In genomic region chr15:99000535-99001283, GRCm38 (mm10) we compare ENCODE assay signal across 9 mouse cellular contexts. TPM values are rescaled to one million over a fixed set of nuclear protein-coding genes. Genes with fewer than 3 reads are reported as not detected.
DNase-seq lines count a peak whose midpoint lies in the region; ATAC-seq and TF ChIP-seq lines count a peak whose summit lies in the region.
"Had no signal": no experiment of that assay in that cellular context is flagged by ENCODE, and none has a peak within 500 bp of the region (broad histone marks: within the 10 kb centered on the region; RNA-seq: fewer than 3 reads in every experiment).

No protein-coding gene starts in this region.

- CTCF ChIA-PET in Patski (lab: Charles Lee), result interaction anchor here (0.8 to 2.3 kb wide), 17 partner anchors 9 to 198 kb away, joined by 3 to 10 read pairs (median 4); partner anchors contain the start of genes Dnajc22 and Tuba1c

- in situ Hi-C loops in Patski (cut with MboI; ENCODE audit: low pct_unique_long_range_greater_than_20kb), result loop anchor here (5.0 kb wide), 1 partner anchor 97 kb away; no protein-coding TSS in a partner anchor

- no peak overlapping the region for H3K4me3 ChIP-seq in embryonic facial prominence, embryonic 14.5 days (ENCODE audit: low read depth, low read length)
- H3K4me3 ChIP-seq in hindbrain, embryonic 13.5 days, result no peak overlapping the region
- peak overlapping the region; percentile 24; the same call in 1 of the 2 replicates for H3K4me3 ChIP-seq in limb, embryonic 13.5 days
- H3K4me3 ChIP-seq in midbrain, embryonic 13.5 days (replicated peaks), result no peak overlapping the region

- no peak overlapping the region; the same call in 1 of the 2 replicates for H3K9ac ChIP-seq in embryonic facial prominence, embryonic 14.5 days (ENCODE audit: low read depth, low read length)
- H3K9ac ChIP-seq in hindbrain, embryonic 13.5 days, result 0 out of 2 replicates have a peak overlapping the region, but pooled peaks have one; percentile 9
- no peak overlapping the region; the same call in 1 of the 2 replicates for H3K9ac ChIP-seq in limb, embryonic 13.5 days
- no peak overlapping the region for H3K9ac ChIP-seq in midbrain, embryonic 13.5 days (replicated peaks)

- peak overlapping the region; percentile 56 for H3K4me2 ChIP-seq in embryonic facial prominence, embryonic 14.5 days (ENCODE audit: low read depth, low read length)
- H3K4me2 ChIP-seq in hindbrain, embryonic 13.5 days, result no peak overlapping the region
- H3K4me2 ChIP-seq in limb, embryonic 13.5 days (replicated peaks), result peak overlapping the region; percentile 62
- peak overlapping the region; percentile 46 for H3K4me2 ChIP-seq in midbrain, embryonic 13.5 days (replicated peaks)

- 35% methylated on average over 14 of the region's 14 CpGs for WGBS in embryonic facial prominence, embryonic 14.5 days
- 43% methylated on average over 14 of the region's 14 CpGs for WGBS in hindbrain, embryonic 13.5 days
- 44% methylated on average over 14 of the region's 14 CpGs for WGBS in limb, embryonic 13.5 days
- 41% methylated on average over 14 of the region's 14 CpGs for WGBS in midbrain, embryonic 13.5 days

- TF ChIP-seq CTCF in Patski (IDR thresholded peaks at IDR 0.05), result peak; percentile 81

- ATAC-seq in Patski, result no peak
- ATAC-seq in embryonic facial prominence, embryonic 14.5 days (ENCODE audit: low read depth), result no peak
- no peak for ATAC-seq in hindbrain, embryonic 13.5 days (ENCODE audit: low FRiP score)
- ATAC-seq in limb, embryonic 13.5 days (ENCODE audit: low FRiP score, low read depth), result peak; percentile 17; the same call in 1 of the 2 replicates
- ATAC-seq in midbrain, embryonic 13.5 days, result peak; percentile 10; the same call in 1 of the 2 replicates

- H3K4me1 ChIP-seq in embryonic facial prominence, embryonic 14.5 days (ENCODE audit: control insufficient read depth, insufficient read depth, low read length), result peaks cover 12% of the 10 kb centered on the region
- H3K4me1 ChIP-seq in hindbrain, embryonic 13.5 days (replicated peaks), result peaks cover 40% of the 10 kb centered on the region
- peaks cover 17% of the 10 kb centered on the region for H3K4me1 ChIP-seq in limb, embryonic 13.5 days
- H3K4me1 ChIP-seq in midbrain, embryonic 13.5 days (replicated peaks), result peaks cover 26% of the 10 kb centered on the region

- peak overlapping the region; percentile 72 for H3K27ac ChIP-seq in embryonic facial prominence, embryonic 14.5 days (replicated peaks; ENCODE audit: low read depth, low read length)
- 0 out of 2 replicates have a peak overlapping the region, but pooled peaks have one; percentile 37 for H3K27ac ChIP-seq in hindbrain, embryonic 13.5 days
- peak overlapping the region; percentile 77 for H3K27ac ChIP-seq in limb, embryonic 13.5 days
- H3K27ac ChIP-seq in midbrain, embryonic 13.5 days, result no peak overlapping the region; the same call in 1 of the 2 replicates

- H3K36me3 ChIP-seq in embryonic facial prominence, embryonic 14.5 days (ENCODE audit: control insufficient read depth, insufficient read depth, low read length), result no peaks in the 10 kb centered on the region
- H3K36me3 ChIP-seq in hindbrain, embryonic 13.5 days, result no peaks in the 10 kb centered on the region
- no peaks in the 10 kb centered on the region for H3K36me3 ChIP-seq in limb, embryonic 13.5 days
- H3K36me3 ChIP-seq in midbrain, embryonic 13.5 days, result no peaks in the 10 kb centered on the region

- peak; percentile 92 for DNase-seq in heart, adult 11 months
- no peak for DNase-seq in heart, postnatal 25 days (ENCODE audit: low spot score)
- no peak for DNase-seq in Patski (ENCODE audit: low read depth, low spot score)
- DNase-seq in embryonic facial prominence, embryonic 14.5 days (ENCODE audit: low spot score), result peak; percentile 73
- peak; percentile 42 for DNase-seq in yolk sac, embryonic 10.5 days (ENCODE audit: low spot score)

- no peaks in the 10 kb centered on the region for H3K27me3 ChIP-seq in Patski
- no peaks in the 10 kb centered on the region for H3K27me3 ChIP-seq in embryonic facial prominence, embryonic 14.5 days (replicated peaks; ENCODE audit: control insufficient read depth, insufficient read depth, low read length)
- peaks cover 8% of the 10 kb centered on the region; the same call in 1 of the 2 replicates for H3K27me3 ChIP-seq in hindbrain, embryonic 13.5 days
- no peaks in the 10 kb centered on the region for H3K27me3 ChIP-seq in limb, embryonic 13.5 days
- H3K27me3 ChIP-seq in midbrain, embryonic 13.5 days, result no peaks in the 10 kb centered on the region

- intact Hi-C loops in heart, postnatal 25 days (cut with DNase I), result loop anchor here (10.0 kb wide), 1 partner anchor 674 kb away; the partner anchor contains the start of gene Asic1

- H3K9me3 ChIP-seq in embryonic facial prominence, embryonic 14.5 days (ENCODE audit: control insufficient read depth, low read length), result peaks cover 3% of the 10 kb centered on the region; the same call in 1 of the 2 replicates
- no peaks in the 10 kb centered on the region for H3K9me3 ChIP-seq in hindbrain, embryonic 13.5 days
- H3K9me3 ChIP-seq in limb, embryonic 13.5 days, result peaks cover 7% of the 10 kb centered on the region; the same call in 1 of the 2 replicates
- no peaks in the 10 kb centered on the region for H3K9me3 ChIP-seq in midbrain, embryonic 13.5 days

- POLR2A ChIA-PET in Patski (lab: Charles Lee), result no interaction called here

RNA-seq across cellular contexts. Expression of gene Tuba1c, which starts 29.0 kb away (rescaled TPM):
- 10 to 100 TPM; 33.5 to 33.7 TPM for total RNA-seq in heart, postnatal 25 days (2021)
- polyA plus RNA-seq in Patski (2021), result 210 TPM
- polyA plus RNA-seq in embryonic facial prominence, embryonic 14.5 days (2014; fragmentation: Nextera tagmentation; extraction: Ambion mirVana), result 133 and 149 TPM in 2 replicates
- 28.1 and 28.2 TPM in 2 replicates for polyA plus RNA-seq in hindbrain, embryonic 13.5 days (2015; fragmentation: Nextera tagmentation; extraction: Ambion mirVana)
- 143 and 149 TPM in 2 replicates for polyA plus RNA-seq in limb, embryonic 13.5 days (2015; fragmentation: Nextera tagmentation; extraction: Ambion mirVana)
- 37.3 and 41.4 TPM in 2 replicates for polyA plus RNA-seq in midbrain, embryonic 13.5 days (2015; fragmentation: Nextera tagmentation; extraction: Ambion mirVana)

RNA-seq across cellular contexts. Expression of gene Tuba1a, which starts 47.2 kb away (rescaled TPM):
- total RNA-seq in heart, postnatal 25 days (2021), result 100 to 1,000 TPM in 1 of 2 experiments, 10 to 100 TPM in 1; 99.4 to 105 TPM
- 414 TPM for polyA plus RNA-seq in Patski (2021)
- 1,836 and 1,958 TPM in 2 replicates for polyA plus RNA-seq in embryonic facial prominence, embryonic 14.5 days (2014; fragmentation: Nextera tagmentation; extraction: Ambion mirVana)
- polyA plus RNA-seq in hindbrain, embryonic 13.5 days (2015; fragmentation: Nextera tagmentation; extraction: Ambion mirVana), result 15,152 and 15,804 TPM in 2 replicates
- polyA plus RNA-seq in limb, embryonic 13.5 days (2015; fragmentation: Nextera tagmentation; extraction: Ambion mirVana), result 1,398 and 1,426 TPM in 2 replicates
- polyA plus RNA-seq in midbrain, embryonic 13.5 days (2015; fragmentation: Nextera tagmentation; extraction: Ambion mirVana), result 15,883 and 15,999 TPM in 2 replicates

RNA-seq across cellular contexts. Expression of gene Gm49450, which starts 47.4 kb away (rescaled TPM):
- not detected for total RNA-seq in heart, postnatal 25 days (2021)
- not detected for polyA plus RNA-seq in Patski (2021)
- polyA plus RNA-seq in embryonic facial prominence, embryonic 14.5 days (2014; fragmentation: Nextera tagmentation; extraction: Ambion mirVana), result not detected in 2 replicates
- not detected in 2 replicates for polyA plus RNA-seq in hindbrain, embryonic 13.5 days (2015; fragmentation: Nextera tagmentation; extraction: Ambion mirVana)
- polyA plus RNA-seq in limb, embryonic 13.5 days (2015; fragmentation: Nextera tagmentation; extraction: Ambion mirVana), result not detected in 2 replicates
- not detected in 2 replicates for polyA plus RNA-seq in midbrain, embryonic 13.5 days (2015; fragmentation: Nextera tagmentation; extraction: Ambion mirVana)
- total RNA-seq: adrenal gland, adult 18-20 months had no signal

RNA-seq across cellular contexts. Expression of gene Prph, which starts 54.3 kb away (rescaled TPM):
- total RNA-seq in heart, postnatal 25 days (2021), result under 1 TPM; 0.14 to 0.42 TPM
- polyA plus RNA-seq in Patski (2021), result 0.76 TPM
- polyA plus RNA-seq in embryonic facial prominence, embryonic 14.5 days (2014; fragmentation: Nextera tagmentation; extraction: Ambion mirVana), result 66.3 and 71.0 TPM in 2 replicates
- 62.4 and 78.7 TPM in 2 replicates for polyA plus RNA-seq in hindbrain, embryonic 13.5 days (2015; fragmentation: Nextera tagmentation; extraction: Ambion mirVana)
- polyA plus RNA-seq in limb, embryonic 13.5 days (2015; fragmentation: Nextera tagmentation; extraction: Ambion mirVana), result 1.0 and 1.2 TPM in 2 replicates
- 7.5 and 8.2 TPM in 2 replicates for polyA plus RNA-seq in midbrain, embryonic 13.5 days (2015; fragmentation: Nextera tagmentation; extraction: Ambion mirVana)

Comparison
In these comparisons a context has a peak if more than half of its experiments do, and no peak if none do; other contexts are left out.
1. DNase-seq: peak in heart, adult 11 months (single experiment), embryonic facial prominence, embryonic 14.5 days (single experiment) and yolk sac, embryonic 10.5 days (single experiment); none in heart, postnatal 25 days (single experiment) and Patski (single experiment).
2. ATAC-seq: peak in limb, embryonic 13.5 days (single experiment) and midbrain, embryonic 13.5 days (single experiment); none in Patski (single experiment), embryonic facial prominence, embryonic 14.5 days (single experiment) and hindbrain, embryonic 13.5 days (single experiment).